Mouse (Mus musculus) erythroblast, embryonic 14.5 days (primary cell): ENCODE results near the gene Tep1. TPM values are rescaled to one million over a fixed set of nuclear protein-coding genes. Genes with fewer than 3 reads are reported as not detected.

ENCODE experiments used
- H3K27me3 ChIP-seq: 2 replicates; pipeline ENCODE4 v1.6.1; 2012; ENCODE audit warnings: inconsistent platforms; ENCODE audit not compliant: control insufficient read depth
- H3K36me3 ChIP-seq: 2 replicates; pipeline ENCODE4 v1.6.1; 2012; ENCODE audit warnings: mild to moderate bottlenecking, inconsistent platforms; ENCODE audit not compliant: control insufficient read depth
- H3K4me1 ChIP-seq: 2 replicates; pipeline ENCODE4 v1.6.1; 2012; ENCODE audit warnings: inconsistent platforms; ENCODE audit not compliant: control insufficient read depth
- H3K4me3 ChIP-seq: replicated peaks from 2 replicates; pipeline ENCODE3; 2012; ENCODE audit warnings: moderate library complexity, mild to moderate bottlenecking, inconsistent platforms
- H3K9me3 ChIP-seq: 2 replicates; pipeline ENCODE4 v1.6.1; 2012; ENCODE audit warnings: low read length, inconsistent platforms, mixed read lengths; ENCODE audit not compliant: control insufficient read depth
- GATA1 ChIP-seq: IDR thresholded peaks from 2 replicates; pipeline ENCODE4 v1.6.1; 2012; ENCODE audit warnings: low read length, inconsistent platforms, mixed read lengths
- TAL1 ChIP-seq: IDR thresholded peaks from 3 replicates; pipeline ENCODE4 v1.6.1; 2012; ENCODE audit warnings: low read length, inconsistent platforms, mixed read lengths
- polyA plus RNA-seq: library from polyadenylated mRNA; stranded (reverse); fragments of >175 nt; gene quantifications from 2 replicates; pipeline ENCODE4 v1.2.3, GENCODE M21; 2012

The Tep1 gene
- polyA plus RNA-seq, 1 experiment = not detected

DNA sequence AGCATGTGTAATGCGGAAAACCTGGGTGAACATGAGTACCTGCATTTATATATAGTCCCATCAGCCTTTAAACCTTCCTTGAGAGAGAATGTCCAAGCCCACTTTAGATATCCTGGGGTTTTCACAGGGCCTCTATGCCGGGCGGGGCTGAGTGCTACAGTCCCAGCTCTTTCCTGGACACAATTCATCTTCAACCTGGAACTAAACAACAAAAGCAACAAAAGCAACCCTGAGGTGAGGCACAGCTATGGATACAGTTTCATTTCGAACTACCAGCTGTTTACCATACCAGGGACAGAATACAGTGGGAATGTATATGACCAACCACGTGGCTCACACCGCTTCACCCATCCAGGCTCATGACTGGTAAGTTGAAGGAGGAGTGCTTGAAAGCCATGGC lies 67.9 kb downstream of the Tep1 start:
- no peaks in the 10 kb centered on the region for H3K9me3 ChIP-seq

GRCm38 (mm10) chr14:50799502-50800259 lies 70.7 kb downstream of the Tep1 start:
- TF ChIP-seq GATA1 (no peak), TAL1 (no peak)
- H3K27me3 ChIP-seq = no peaks in the 10 kb centered on the region
- peaks cover 70% of the 10 kb centered on the region for H3K36me3 ChIP-seq
- no peak overlapping the region for H3K4me3 ChIP-seq
- H3K4me1 ChIP-seq = peaks cover 40% of the 10 kb centered on the region
- no peaks in the 10 kb centered on the region for H3K9me3 ChIP-seq

More for the DNA sequence above, 67.9 kb downstream of the Tep1 start:
- no peak for TF ChIP-seq GATA1
- Histone ChIP-seq H3K4me3 (peak overlapping the region; percentile 64), H3K36me3 (peaks cover 42% of the 10 kb centered on the region), H3K4me1 (peaks cover 55% of the 10 kb centered on the region), H3K27me3 (no peaks in the 10 kb centered on the region)

DNA sequence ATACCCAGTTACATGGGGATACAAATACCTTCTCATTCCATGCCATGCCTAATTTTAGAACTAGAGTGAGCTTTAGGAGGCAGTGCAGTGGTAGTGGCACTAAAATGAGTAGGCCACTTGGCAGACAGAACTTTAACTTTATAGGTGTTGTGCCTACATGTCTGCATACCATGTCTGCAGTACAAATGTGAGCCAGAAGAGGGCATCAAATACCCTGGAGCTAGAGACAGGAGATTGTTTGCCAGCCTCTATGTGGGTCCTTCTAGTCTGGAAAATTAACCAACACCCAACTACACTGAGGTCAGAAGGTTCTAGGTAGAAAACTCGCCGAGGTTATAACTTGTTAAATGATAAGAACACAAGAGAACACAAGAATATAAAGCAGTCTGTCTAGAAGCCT lies 71.8 kb downstream of the Tep1 start:
- Histone ChIP-seq H3K36me3 (peaks cover 79% of the 10 kb centered on the region), H3K27me3 (no peaks in the 10 kb centered on the region), H3K9me3 (no peaks in the 10 kb centered on the region), H3K4me1 (peaks cover 28% of the 10 kb centered on the region), H3K4me3 (no peak overlapping the region)
- TF ChIP-seq TAL1 (no peak), GATA1 (no peak)

DNA sequence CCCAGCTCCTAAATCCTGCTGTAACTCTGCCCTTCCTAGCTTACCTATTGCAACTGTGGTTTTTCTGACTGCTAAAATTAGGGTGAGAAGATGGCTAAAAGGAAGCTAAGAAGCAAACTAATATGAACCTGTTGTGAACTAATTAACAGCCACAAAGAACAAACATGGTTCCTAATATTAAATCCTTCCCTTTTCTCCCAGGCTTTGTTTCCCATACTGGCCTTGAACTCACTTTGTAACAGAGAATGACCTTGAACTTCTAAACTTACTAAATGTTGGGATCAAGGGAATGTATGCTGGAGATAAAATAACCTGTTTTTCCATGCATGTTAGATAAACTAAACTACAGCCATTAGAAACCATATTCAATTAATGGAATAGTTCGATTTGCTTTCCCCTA lies 73.9 kb downstream of the Tep1 start:
- Histone ChIP-seq H3K4me1 (peaks cover 9% of the 10 kb centered on the region), H3K36me3 (peaks cover 86% of the 10 kb centered on the region), H3K27me3 (no peaks in the 10 kb centered on the region), H3K4me3 (no peak overlapping the region), H3K9me3 (no peaks in the 10 kb centered on the region)
- no peak for TF ChIP-seq GATA1
- no peak for TF ChIP-seq TAL1

DNA sequence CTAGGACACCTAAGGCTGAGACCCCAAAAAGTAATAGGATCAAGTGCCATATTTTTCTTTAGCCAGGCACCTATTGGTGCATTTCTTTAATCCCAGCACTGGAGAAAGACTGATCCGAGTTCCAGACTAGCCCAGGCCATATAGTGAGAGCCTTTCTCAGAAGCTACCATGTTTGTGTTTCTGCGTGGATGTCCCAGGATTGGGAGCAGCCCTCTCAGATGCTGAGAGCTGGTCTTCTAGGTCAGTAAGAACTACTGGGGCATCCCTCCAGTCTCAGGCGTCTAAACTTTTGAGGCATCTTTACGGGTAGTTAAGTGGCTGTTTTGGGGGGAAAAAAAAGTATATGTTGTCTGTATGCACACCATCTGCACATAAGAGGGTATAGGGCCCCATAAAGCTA lies 74.4 kb downstream of the Tep1 start:
- Histone ChIP-seq H3K4me1 (peaks cover 8% of the 10 kb centered on the region), H3K4me3 (no peak overlapping the region), H3K9me3 (no peaks in the 10 kb centered on the region), H3K27me3 (no peaks in the 10 kb centered on the region), H3K36me3 (peaks cover 84% of the 10 kb centered on the region)
- TF ChIP-seq TAL1 = no peak
- no peak for TF ChIP-seq GATA1

DNA sequence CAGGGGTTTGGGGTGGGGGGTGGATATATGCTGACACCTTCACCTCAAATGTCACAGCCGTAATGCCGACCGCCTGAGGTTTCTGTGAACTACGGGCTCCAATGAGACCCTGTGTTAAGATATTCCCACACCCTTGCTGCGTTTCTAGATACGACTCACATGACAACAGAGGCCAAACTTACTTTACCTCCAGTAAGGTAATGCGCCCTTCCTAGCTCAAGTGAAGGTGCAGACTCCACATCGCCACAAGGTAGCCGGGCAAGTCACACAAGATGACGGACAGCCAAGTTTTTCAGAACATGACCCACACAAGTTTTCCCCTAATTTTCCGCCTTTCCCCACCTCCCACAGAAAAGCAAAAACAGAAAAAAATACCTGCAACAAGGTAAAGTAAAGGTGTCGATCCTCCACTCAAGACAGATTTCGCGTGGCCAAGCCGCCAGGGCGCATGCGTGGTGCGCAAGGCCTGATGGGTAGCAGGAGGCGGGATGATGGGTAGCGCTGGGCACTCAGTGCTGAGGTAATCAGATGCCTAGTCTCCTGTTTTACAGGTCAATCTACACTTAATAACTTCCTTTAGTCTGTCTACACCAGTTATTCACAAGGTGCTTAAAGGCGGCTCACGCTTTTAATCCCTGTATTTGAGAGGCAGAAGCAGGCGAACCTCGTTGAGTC lies 75.0 kb downstream of the Tep1 start:
- H3K4me3 ChIP-seq = peak overlapping the region; percentile 43
- peaks cover 6% of the 10 kb centered on the region for H3K4me1 ChIP-seq
- H3K27me3 ChIP-seq = no peaks in the 10 kb centered on the region
- TF ChIP-seq GATA1 (no peak), TAL1 (no peak)
- H3K9me3 ChIP-seq = no peaks in the 10 kb centered on the region
- H3K36me3 ChIP-seq = peaks cover 84% of the 10 kb centered on the region

DNA sequence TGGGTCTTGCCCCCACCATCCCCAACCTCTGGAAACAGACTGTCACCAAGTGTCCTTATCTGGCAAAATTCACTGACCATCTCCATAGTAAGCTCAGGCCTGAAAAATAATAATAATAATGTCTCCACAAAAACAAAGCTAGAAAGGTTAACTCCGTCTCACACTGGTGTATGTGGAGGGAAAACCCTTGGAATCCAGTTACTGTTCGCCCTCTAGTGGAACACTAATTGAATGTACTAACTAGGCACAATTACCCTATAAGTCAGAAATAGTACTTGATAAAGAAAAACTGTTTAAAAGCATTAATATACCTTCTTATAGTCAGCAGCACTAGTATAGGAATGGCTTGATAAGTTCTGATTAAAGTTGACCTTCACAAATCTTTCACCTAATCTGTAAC lies 82.2 kb downstream of the Tep1 start:
- TF ChIP-seq GATA1 (no peak), TAL1 (no peak)
- H3K4me3 ChIP-seq = no peak overlapping the region
- no peaks in the 10 kb centered on the region for H3K27me3 ChIP-seq
- peaks cover 12% of the 10 kb centered on the region for H3K4me1 ChIP-seq
- H3K36me3 ChIP-seq = peaks cover 35% of the 10 kb centered on the region
- no peaks in the 10 kb centered on the region for H3K9me3 ChIP-seq

DNA sequence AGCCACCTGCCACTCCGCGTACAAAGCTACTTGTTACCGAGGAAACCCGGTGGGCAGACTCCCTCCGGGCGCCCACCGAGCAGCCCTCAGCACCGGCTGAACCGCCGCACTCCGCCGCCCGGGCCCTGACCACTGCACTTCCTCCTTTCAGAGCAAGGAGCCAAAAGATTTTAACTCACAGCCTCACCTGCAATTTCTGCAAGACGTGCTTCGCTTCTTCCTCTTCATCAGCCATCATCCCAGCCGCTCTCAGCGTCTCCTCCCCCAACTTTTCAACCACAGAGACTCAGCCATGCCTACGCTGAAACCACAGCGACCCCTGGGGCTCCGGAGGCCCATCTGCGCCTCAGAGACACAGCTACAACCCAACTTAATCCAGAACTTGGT lies 85.1 kb downstream of the Tep1 start, which contains the start of gene Ttc5:
Gene Ttc5 (minus strand): TSS at position 269 of the 387 bp plus-strand sequence.
- no peaks in the 10 kb centered on the region for H3K9me3 ChIP-seq
- TF ChIP-seq GATA1 (no peak), TAL1 (no peak)
- peak within 1 kb of the TSS; percentile 91 for H3K4me3 ChIP-seq
- no peaks in the 10 kb centered on the region for H3K27me3 ChIP-seq
- H3K4me1 ChIP-seq = peaks cover 13% of the 10 kb centered on the region
- peaks cover 16% of the 10 kb centered on the region for H3K36me3 ChIP-seq

DNA sequence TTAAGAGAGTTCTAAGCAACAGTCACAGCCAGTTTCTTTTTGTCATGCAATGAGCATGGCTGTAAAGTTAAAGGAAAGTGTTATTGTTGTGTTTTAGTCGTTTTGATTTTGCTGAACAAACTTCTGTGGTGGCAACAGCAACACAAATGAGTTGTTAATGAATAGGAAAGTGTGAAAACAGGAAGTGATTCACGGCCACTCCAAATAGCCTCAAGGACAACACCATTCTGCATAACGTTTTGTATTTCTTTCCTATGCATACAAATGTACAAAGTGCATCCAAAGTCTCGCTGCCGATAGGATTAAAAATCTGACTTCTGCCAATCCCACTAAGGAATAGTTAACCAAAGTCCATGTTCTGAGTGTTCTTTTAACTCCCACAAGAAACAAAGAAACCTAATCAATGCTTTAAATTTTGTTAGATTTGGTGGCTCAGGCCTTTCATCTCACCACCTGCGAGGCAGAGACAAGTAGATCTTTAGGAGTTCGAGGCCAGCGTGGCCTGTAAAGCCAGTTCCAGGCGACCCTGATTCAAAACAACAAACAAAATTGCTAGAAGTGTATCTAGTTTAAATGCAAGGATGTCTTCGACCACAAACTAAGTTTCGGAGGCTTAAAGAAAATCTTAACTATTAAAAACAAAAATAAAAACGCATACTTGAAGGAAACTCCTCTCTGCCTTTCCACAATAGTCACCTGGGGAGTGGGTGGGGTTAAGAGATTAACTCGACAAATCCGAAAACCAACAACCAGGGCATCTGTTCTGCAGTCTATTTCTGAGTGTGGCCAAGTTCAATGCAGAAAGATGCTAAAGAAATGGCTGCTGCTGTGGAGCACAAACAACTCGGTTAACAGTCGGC lies 85.7 kb downstream of the Tep1 start:
- Histone ChIP-seq H3K36me3 (peaks cover 11% of the 10 kb centered on the region), H3K9me3 (no peaks in the 10 kb centered on the region), H3K4me3 (peak overlapping the region; percentile 91), H3K4me1 (peaks cover 13% of the 10 kb centered on the region), H3K27me3 (no peaks in the 10 kb centered on the region)
- TF ChIP-seq TAL1 = no peak
- no peak for TF ChIP-seq GATA1
